Mouse (Mus musculus): ENCODE data around the gene Cxcl2.

The Cxcl2 gene

DNA sequence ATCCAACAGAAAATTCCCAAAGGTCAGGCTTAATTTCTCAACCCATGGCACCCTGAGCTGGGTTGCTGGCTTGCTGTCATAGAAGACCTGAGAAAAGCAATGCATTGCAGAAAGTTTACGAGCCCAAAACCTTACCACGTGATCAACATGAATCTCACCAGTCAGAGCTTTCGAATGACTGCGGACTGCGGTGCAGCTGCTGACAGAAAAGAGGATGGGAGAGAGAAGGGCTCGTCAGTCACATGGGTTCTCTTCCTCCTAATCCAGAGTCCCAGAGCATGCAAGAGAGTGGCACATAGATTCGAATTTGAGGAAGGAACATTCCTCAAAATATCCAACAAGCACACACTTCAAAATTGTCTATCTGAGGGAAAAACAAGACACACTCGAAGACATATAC is 9.4 kb upstream of the Cxcl2 start:
- no peak for DNase-seq (ENCODE audit: low spot score)

DNA sequence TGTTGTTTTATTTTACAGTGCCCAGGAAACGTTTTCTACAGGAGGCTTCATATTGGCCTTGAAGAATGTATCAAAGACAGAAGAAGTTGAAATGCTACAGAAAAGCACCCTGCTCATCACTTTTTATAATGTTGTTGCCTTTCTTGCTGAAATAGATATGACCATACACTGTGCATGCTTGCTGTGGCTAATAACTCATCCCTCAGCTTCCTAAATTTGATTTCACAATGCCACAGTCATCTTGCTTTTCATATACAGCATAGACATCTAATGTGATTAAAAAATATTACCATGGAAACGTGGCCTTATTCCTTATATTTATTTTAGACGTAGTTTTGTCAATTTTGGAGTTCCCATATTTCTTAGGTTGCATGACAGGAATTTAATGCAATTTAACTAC is 6.2 kb upstream of the Cxcl2 start:
- DNase-seq (ENCODE audit: low spot score) = no peak

DNA sequence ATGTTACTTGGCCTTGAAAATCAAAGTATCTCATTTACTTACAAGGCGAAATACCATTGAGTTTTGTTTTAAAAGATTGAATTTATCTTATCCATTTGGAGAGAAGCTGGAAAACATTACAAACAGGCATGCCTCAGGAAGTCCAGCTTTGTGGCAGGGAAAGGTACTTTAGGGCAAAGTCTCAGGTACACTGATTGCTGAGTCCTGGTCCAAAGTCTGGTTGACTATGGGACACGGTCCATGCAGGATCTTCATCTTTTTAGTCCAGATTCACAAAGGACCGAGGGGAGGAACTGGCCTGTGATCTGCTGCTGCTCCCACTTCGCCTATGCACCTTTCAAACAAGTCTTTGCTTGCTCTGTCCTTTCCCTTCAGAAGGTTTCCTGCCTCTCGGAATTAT is 4.4 kb upstream of the Cxcl2 start:
- no peak for DNase-seq (ENCODE audit: low spot score)

DNA sequence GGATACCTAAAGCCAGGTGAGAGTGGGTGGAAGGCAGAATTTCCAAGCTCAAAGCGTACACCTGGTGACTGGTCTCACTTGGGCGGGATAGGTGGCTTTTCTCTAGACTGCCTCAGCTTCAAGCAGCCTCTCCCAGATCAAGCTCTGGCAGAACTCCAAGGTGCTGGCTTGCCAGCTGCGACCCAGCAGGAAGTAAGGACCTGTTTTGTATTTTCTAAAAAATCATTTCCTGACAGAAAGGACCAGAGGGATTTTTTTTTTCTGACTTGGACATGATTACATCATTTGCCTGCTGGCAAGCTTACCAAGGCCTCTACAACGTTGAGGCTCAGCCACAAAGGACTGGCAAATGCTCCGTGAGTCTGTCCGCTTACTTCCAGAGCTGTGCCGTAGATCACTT is 3.5 kb upstream of the Cxcl2 start:
- DNase-seq (ENCODE audit: low spot score) = no peak

DNA sequence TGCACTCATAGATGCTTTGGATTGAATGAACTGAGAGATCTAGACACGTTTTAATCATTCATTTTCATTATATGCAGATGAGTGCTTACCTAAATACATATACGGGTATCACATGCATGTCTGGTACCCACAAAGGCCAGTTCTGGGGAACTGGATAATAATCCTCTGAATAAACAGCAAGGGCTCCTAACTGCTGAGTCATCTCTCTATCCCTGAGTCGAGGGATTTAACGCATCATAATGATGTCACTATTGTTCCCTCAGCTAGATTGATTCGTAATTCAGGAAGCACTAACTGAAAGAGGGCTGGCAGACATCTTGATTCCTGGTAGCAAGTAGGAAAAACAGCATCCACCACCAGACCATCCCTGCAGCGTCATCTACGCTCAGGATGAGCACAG is 3.0 kb upstream of the Cxcl2 start:
- no peak for DNase-seq (ENCODE audit: low spot score)

DNA sequence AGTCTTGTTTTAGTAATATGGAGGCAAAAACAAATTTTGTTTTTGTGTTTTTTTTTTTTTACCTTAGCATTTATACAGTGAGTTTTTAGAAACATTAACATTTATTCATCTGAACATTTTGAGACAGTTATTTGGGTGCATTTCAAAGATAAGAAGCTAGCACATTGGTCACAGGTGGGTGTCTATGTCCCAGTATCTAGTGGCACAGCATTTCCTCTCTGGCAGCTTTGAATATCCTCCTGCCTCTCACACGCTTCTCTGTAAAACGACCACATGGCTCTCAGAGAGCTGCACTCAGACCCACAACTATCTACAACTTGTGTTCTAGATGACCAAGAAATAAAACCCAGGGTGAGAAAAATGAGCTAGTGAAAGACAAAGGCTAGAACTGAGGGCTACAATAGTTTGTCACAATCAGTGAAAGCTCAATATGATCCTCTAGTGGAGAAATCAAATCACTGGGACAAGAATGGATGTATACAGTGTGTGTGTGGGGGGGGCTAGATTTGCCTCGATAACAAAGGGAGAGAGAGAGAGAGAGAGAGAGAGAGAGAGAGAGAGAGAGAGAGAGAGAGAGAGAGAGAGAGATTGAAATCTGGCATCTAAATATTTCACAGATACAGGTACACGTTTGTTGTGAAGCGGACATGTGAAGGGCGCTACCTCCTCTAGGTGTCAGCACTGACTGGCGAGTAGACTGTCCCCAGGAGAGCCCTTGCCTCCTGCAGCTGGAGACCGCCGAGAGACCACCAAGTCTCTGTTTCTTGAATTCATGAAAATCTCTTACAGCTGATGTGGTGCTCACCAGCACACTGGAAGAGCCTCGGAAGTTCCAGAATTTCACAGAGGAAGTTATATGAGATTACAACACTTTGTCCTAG is 1.1 kb upstream of the Cxcl2 start:
- no peak for DNase-seq (ENCODE audit: low spot score)

DNA sequence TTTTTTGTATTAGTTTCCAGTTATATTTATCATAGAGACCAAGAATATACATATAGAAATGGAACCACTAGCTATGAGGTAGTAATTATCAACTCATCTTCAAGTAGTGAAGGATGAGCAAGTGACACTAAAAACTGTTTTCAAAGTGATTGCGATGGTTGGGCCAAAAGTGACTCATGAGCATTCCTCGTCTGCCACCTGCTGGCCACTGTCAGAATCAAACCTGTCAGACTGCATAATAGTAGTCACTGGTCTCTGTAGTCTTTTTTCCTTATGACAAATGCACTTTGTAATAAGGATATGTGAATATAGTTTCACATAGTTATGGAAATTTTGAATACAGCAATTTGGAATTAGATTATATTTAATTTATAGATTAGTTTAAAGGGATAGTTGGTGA is 5.3 kb downstream of the Cxcl2 start:
- peak; percentile 13 for DNase-seq (ENCODE audit: low spot score)

DNA sequence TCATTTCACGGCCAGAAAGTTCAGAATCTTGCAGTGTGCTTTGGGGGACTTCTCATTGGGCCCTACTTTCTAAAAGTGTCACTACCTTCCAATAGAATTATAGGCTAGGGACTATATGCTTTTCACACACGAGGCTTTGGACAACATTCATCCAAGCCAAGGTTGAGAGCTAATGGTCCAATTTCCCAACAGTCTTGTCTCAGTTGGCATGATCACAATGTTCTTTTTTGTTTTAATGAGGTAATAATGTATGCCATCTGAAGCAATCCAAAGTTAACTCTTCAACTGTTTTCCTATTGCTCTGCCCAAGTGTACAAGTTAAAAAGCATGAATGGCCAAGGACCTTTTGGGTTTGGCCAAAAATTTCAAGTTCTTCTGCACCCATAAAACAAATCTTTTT is 15.8 kb downstream of the Cxcl2 start:
- DNase-seq (ENCODE audit: low spot score) = no peak

DNA sequence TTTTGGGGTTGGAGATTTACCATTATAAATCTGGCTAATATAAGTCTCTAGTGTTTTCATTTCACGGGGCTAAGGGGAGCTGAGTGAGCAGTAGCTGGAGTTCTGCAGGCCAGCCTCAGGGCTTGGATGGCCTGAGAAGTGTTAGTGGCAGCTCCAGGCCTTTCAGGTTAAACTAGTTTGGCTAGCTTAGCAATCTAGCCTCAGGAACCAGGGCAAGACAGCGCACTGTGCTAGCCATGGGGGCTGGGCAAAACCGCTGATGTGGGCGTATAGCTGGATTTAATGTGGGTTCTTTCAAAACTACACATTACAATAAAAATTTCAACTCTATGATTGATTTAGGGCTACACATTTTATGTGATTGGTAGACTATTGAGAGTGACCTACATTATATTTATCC is 19.3 kb downstream of the Cxcl2 start:
- no peak for DNase-seq (ENCODE audit: low spot score)

DNA sequence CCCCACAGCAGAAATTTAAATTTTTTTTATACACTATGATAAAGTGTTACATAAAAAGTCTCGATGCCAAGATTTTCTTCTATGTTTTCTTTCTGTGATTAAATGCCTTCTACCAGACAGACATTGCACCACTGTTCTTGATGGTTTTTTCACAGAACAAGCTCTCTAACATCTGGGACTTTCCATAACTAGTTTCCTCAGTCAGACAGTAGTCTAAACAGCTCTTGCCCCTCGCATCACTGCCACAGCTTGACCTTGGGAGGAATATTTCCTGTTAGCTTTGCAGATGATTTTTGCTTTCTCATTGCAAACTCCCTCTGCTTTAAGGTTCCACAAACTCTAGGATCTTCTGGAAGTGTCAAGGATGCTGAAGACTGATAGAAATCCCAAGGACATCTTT is 26.9 kb downstream of the Cxcl2 start:
- no peak for DNase-seq (ENCODE audit: low spot score)

DNA sequence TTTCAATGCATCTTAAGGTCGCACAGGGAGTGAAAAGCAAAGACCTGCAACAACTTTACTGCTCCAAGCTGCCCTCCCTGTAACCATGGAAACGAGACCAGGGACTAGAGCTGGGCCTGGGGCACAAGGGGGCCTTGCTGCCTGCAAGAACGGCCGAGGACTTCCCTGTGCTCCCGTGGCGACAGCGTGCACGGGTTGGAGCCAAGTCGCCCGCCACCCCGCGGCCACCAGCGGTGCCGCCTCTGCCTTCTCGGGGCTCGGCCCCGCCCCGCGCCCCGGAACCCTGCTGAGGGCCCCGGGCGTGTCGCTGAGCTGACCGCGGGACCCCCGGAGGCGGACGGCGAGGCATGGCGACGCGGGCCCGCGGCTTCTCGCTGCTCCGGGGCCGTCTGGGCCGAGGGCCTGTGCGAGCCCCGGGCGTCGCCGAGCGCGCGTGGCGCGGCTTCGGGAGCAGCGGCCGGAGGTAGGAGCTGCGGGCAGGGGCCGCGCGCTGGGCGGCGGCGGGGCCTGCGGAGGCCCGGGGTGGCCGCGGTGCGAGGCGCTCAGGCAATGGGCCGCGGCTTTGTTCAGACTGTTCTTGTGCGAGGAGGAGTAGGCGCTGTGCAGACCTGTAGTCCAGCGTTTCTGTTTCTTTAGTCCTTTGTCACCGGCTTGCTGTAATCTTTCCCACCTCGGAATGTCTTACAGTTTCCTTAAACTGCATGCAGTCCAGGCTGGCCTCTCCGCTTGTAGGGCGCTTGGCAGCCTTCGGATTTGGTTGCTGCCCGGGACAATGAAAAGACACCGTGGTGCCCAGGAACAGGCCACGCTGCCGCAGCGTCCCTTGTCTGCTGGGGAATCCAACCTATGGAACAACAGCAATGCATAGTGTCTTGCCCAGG is 27.5 kb downstream of the Cxcl2 start, which contains the start of gene Mthfd2l:
Gene Mthfd2l, plus strand, starts transcription at position 147 of the 881 bp plus-strand sequence.
- DNase-seq (ENCODE audit: low spot score) = peak; percentile 52

DNA sequence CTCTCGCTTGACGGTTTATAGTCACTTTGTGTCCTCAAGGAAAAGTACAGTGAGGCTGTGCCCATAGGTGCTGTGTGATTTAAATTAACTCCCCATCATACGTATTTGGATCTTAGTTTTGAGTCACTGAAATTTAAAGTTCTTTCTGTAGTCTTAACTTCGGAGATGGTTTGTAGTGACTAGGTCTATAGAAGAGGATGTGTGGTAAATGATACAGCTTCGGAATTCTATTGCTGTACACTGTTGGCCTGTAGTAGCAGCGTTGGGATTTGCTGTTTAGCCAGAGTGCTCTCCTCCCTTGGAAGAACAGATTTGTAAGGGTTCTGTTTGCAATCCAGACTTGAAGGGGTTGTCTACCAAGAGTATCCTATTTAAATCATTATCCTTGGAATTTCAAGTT is 28.2 kb downstream of the Cxcl2 start:
- DNase-seq (ENCODE audit: low spot score) = no peak

DNA sequence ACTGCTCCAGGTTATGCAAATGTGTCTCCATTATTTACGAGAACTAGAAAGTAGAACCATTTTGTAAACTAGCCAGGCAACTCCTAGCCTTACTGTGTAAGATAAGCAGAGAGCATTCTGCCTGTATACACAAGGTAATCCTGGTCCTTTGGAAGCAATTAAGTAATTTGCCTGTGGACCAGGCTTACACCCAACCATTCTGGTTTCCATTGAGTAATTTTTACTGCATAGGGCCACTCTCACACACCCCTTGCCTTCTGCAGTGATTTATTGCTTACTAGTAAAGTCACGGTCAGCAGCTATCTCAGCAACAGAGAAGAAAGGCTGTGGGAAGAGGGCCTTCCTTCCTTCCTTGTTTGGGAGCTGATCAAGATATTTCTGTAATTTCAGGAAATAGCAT is 33.0 kb downstream of the Cxcl2 start:
- no peak for DNase-seq (ENCODE audit: low spot score)

DNA sequence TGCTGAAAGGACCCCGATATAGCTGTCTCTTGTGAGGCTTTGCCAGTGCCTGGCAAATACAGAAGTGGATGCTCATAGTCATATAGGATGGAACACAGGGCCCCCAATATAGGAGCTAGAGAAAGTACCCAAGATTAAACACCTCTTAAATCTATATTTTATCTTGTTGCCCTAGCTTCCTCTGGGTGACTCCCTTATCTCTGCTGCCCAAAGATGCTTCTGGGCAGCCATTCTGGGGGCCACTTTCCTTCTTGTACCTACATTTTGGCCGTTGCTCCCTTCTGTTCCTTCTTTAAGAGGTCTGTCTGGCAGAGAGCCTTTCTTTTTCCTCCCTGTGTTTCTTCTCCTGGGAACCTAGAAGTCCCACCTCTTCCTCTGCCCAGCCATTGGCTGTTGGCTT is 41.8 kb downstream of the Cxcl2 start:
- no peak for DNase-seq (ENCODE audit: low spot score)

DNA sequence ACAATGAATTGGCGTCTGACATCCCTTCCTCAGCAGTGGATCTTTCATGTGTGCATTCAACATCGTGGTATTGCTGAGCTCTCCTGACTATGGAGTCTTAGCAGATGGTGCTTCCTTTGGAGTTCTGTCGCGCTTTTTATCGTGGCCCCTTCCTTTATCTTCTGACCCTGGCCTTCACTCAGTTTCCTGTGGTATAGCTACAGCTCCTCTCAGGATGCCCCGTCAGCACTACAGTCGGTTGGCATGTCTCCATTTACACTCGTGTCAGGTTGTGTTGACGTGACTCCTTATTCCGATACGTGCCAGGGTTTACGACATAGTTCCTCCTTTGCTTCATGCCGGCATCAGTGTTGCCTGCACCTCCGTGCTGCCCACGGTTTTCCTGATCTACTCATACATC is 45.8 kb downstream of the Cxcl2 start:
- no peak for DNase-seq (ENCODE audit: low spot score)

DNA sequence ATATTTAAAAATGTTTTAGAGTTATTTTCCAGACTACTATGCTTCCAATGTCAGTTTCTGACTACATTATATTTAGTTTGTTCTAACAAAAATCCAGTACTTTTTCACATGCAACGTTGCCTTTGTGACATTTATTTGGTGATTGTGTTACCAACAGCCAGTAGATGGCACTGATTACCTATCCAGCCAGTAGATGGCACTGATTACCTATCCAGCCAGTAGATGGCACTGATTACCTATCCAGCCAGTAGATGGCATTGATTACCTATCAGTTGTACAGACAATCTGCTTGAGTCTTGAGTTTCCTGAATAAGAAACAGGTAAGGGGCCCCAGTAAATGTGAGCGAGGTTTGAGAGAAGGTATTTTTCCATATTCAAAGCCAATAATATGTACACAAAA is 47.8 kb downstream of the Cxcl2 start:
- DNase-seq (ENCODE audit: low spot score) = no peak

DNA sequence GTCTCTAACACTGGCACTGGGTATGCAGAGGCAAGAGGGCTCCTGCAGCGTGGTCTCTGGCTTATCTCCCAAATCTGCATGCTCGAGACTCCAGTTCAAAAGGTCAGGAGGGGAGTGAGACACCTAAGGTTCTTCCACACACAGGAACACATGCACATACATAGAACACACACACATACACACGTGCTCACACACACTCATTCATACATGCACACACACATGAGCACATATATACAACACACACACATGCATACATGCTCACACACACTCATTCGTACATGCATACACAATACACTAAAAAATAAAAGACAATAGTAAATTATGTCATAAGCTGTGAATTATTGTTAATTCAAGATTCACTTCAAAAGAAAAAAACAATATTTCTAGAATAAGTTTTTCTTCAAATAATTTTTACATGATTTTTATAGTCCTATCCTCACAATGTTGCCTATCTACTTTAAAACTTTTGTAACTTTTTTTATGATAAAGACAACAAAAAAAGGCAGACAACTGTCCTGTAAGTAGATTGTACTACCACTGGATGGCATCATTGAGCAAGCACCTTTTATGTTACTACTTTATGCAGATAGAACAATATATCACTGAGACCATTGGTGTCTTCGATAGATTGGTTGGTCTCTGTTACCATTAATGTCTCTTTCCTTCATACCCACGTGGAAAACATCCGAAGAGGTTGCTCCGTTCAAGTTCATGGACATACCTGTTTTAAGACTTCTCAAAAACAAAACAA is 49.2 kb downstream of the Cxcl2 start:
- DNase-seq (ENCODE audit: low spot score) = no peak

Measured in urinary bladder, postnatal 10 days (tissue).